Mouse (Mus musculus): Measurements from ENCODE around the gene Stat4.

Gene Stat4

GRCm38 (mm10) chr1:52146214-52146970 lies 159.4 kb downstream of the Stat4 start:
- WGBS, result 52% methylated on average over 12 of the region's 12 CpGs

GRCm38 (mm10) chr1:52147431-52147830 lies 160.5 kb downstream of the Stat4 start:
- 83% methylated on average over 2 of the region's 2 CpGs for WGBS

GRCm38 (mm10) chr1:52148178-52148577 lies 161.2 kb downstream of the Stat4 start:
- 85% methylated on average over 7 of the region's 7 CpGs for WGBS

- WGBS, result 67% methylated on average over 7 of the region's 7 CpGs
Measured at GRCm38 (mm10) chr1:52148696-52149095, 161.7 kb downstream of the Stat4 start.

- whole genome bisulfite sequencing, result 32% methylated on average over 9 of the region's 9 CpGs
Measured at GRCm38 (mm10) chr1:52149934-52150346, 163.0 kb downstream of the Stat4 start.

- 52% methylated on average over 11 of the region's 11 CpGs for WGBS
Measured at GRCm38 (mm10) chr1:52150676-52151075, 163.7 kb downstream of the Stat4 start.

GRCm38 (mm10) chr1:52151166-52151565 lies 164.2 kb downstream of the Stat4 start:
- WGBS, result 94% methylated on average over 5 of the region's 5 CpGs

- 75% methylated on average over 13 of the region's 13 CpGs for WGBS
Measured at GRCm38 (mm10) chr1:52152369-52152768, 165.4 kb downstream of the Stat4 start.

GRCm38 (mm10) chr1:52152936-52153335 lies 166.0 kb downstream of the Stat4 start:
- 78% methylated on average over 3 of the region's 3 CpGs for WGBS

- WGBS, result 80% methylated on average over 8 of the region's 8 CpGs
Measured at GRCm38 (mm10) chr1:52154890-52155289, 167.9 kb downstream of the Stat4 start.

- WGBS, result 55% methylated on average over 10 of the region's 10 CpGs
Measured at GRCm38 (mm10) chr1:52156351-52156750, 169.4 kb downstream of the Stat4 start.
